Mouse (Mus musculus): ENCODE data around the gene Magi3. TPM values are rescaled to one million over a fixed set of nuclear protein-coding genes. Genes with fewer than 3 reads are reported as not detected.
A peak's percentile ranks its signal among the peaks of the same experiment; 100 is the strongest.

Gene Magi3
- polyA plus RNA-seq (2015; fragmentation: Nextera tagmentation; extraction: Ambion mirVana) = 4.8 and 5.1 TPM in 2 replicates

DNA sequence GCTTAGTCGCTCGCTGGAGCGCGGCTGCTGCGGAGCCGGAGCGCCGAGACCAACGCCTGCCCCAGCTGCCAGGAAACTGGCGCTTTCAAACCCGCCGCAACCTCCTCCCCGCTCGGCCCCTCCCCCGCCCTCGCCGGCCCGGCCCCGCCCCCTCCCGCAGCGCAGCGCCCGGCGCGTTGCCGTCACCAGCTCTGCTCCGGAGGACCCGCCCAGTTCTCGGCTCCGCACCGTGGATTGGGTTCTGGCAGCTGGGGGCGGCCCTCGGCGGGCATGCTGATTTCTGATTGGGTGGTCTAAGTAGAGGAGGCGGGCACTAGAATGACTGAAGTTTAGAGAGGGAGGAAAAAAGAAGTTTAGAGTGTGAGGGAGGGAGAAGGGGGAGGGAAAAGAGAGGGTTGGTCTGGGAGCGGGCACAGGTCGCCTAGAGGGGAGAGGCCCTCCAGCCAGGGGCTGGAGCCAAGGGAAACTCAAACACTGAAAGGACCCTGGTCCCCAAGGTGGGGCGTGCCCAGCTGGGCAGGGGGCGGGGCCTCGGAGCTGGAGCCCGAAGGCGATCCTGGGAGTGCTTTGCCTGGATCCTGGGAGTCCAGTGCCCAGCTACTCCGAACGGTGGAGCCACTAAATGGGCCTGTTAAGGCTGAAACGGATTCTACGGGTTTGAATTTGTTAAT is at the start of gene Magi3:
Gene Magi3 (minus strand): TSS at position 80 of the 671 bp plus-strand sequence.
- Histone ChIP-seq H3K36me3 (no peaks in the 10 kb centered on the region), H3K4me3 (replicated peaks) (peak within 1 kb of the TSS; percentile 82), H3K27me3 (no peaks in the 10 kb centered on the region), H3K4me1 (peaks cover 10% of the 10 kb centered on the region; the same call in 1 of the 2 replicates), H3K27ac (replicated peaks) (peak within 1 kb of the TSS; percentile 95), H3K4me2 (replicated peaks) (peak within 1 kb of the TSS; percentile 92), H3K9ac (peak within 1 kb of the TSS; percentile 72), H3K9me3 (replicated peaks) (no peaks in the 10 kb centered on the region)
- ATAC-seq (ENCODE audit: insufficient number of reproducible peaks, low FRiP score, low TSS enrichment, low read depth) = peak; percentile 100
- WGBS = 0% methylated on average over 46 of the region's 46 CpGs

DNA sequence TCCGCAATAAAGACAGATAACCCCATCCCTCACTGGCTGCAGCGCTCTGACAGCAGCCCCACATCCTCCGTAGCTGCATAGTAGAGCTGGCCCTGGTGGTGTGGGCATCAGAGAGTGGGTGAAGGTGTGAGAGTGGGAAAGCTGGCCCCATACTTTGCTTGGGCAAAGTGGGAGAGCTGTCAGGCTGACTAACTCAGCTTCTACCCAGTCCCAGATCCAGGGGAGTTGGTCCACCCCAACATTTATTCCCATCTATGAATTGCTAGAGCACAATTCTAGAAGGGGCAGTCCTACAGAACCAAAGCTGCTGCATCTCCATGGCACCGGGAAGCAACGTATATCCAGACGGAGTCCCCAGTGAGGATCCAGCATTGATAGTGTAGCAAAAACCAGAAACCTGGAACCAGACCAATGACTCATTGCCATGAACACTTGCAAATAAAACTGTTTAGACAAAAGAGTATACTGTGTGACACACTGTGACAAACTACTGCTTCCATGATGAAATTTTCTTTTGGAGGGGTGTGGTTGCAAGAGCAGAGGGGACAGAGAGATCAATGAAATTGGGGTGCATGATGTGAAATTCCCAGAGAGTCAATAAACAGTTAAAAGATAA is 44.5 kb upstream of the Magi3 start:
- Histone ChIP-seq H3K4me3 (replicated peaks) (no peak overlapping the region), H3K9ac (no peak overlapping the region), H3K4me1 (no peaks in the 10 kb centered on the region), H3K9me3 (replicated peaks) (no peaks in the 10 kb centered on the region), H3K36me3 (no peaks in the 10 kb centered on the region), H3K27me3 (no peaks in the 10 kb centered on the region), H3K27ac (replicated peaks) (no peak overlapping the region), H3K4me2 (replicated peaks) (no peak overlapping the region)
- no peak for ATAC-seq (ENCODE audit: insufficient number of reproducible peaks, low FRiP score, low TSS enrichment, low read depth)
- 74% methylated on average over 6 of the region's 6 CpGs for WGBS

DNA sequence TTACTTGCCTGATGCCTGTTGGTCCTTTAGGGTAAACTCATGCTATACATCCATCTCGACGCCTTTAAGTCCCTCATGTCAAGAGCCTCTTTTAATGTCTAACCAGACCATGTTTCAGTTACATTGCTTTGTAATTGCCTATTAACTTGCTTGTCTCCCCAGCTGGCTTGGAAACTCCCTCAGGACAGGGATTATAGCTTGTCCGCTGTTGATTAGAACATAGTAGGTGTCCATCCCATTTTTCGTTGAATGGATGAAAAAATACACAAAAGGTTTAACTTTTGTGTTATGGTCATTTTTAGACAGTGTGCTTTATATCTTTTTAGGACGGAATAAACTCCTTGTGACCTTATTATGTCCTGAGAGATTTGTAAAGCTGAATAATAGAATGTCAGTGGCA is 40.0 kb upstream of the Magi3 start:
- Histone ChIP-seq H3K27ac (replicated peaks) (no peak overlapping the region), H3K27me3 (no peaks in the 10 kb centered on the region), H3K36me3 (no peaks in the 10 kb centered on the region), H3K9ac (no peak overlapping the region), H3K4me1 (no peaks in the 10 kb centered on the region), H3K4me2 (replicated peaks) (no peak overlapping the region), H3K4me3 (replicated peaks) (no peak overlapping the region), H3K9me3 (replicated peaks) (no peaks in the 10 kb centered on the region)
- no peak for ATAC-seq (ENCODE audit: insufficient number of reproducible peaks, low FRiP score, low TSS enrichment, low read depth)
- WGBS = 75% methylated on average over 5 of the region's 5 CpGs

DNA sequence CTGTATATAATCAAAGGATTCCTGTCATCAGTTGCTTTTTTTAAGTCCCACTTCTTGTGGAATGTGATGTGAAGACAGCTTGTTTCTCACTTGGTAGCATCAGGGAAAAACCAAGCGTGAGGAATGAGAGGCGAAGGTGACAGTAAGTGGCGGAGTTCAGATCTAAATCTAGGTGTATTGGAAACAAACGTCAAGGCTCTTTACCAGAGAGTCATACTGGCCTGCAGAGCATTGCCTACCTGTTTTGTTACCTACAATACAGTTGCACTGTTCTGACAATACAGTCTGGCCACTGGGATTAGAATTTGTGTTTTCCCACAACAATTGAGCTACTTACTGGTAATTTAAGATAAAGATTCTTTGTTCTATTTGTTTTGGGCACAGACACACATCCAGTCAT is 39.0 kb upstream of the Magi3 start:
- H3K27ac ChIP-seq (replicated peaks) = no peak overlapping the region
- 80% methylated on average over 4 of the region's 4 CpGs for WGBS
- no peaks in the 10 kb centered on the region for H3K9me3 ChIP-seq (replicated peaks)
- H3K4me3 ChIP-seq (replicated peaks) = no peak overlapping the region
- no peak overlapping the region for H3K4me2 ChIP-seq (replicated peaks)
- H3K9ac ChIP-seq = no peak overlapping the region
- H3K4me1 ChIP-seq = no peaks in the 10 kb centered on the region
- H3K36me3 ChIP-seq = no peaks in the 10 kb centered on the region
- no peak for ATAC-seq (ENCODE audit: insufficient number of reproducible peaks, low FRiP score, low TSS enrichment, low read depth)
- no peaks in the 10 kb centered on the region for H3K27me3 ChIP-seq

DNA sequence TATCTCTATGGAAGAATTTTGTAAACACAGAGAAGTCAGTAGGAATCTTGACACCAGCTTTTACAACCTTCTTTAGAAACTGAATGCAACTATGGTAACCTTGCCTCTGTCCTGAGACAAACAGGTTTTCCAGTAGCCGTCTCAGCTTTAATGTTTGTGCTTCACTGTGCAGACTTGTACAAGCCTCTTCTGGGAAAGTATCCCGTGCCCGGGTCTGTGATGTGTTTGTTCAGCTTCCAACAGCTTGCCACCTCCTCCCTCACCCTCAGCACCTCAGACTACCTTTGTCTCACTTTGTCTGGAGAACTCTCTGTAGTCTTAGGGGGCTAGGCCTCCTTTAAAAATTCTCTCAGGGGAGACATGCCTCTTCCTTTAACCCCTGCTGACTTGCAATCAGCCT is 36.9 kb upstream of the Magi3 start:
- Histone ChIP-seq H3K9me3 (replicated peaks) (no peaks in the 10 kb centered on the region), H3K4me1 (no peaks in the 10 kb centered on the region), H3K27me3 (no peaks in the 10 kb centered on the region), H3K27ac (replicated peaks) (no peak overlapping the region), H3K9ac (no peak overlapping the region), H3K4me3 (replicated peaks) (no peak overlapping the region), H3K4me2 (replicated peaks) (no peak overlapping the region), H3K36me3 (no peaks in the 10 kb centered on the region)
- no peak for ATAC-seq (ENCODE audit: insufficient number of reproducible peaks, low FRiP score, low TSS enrichment, low read depth)
- WGBS = 77% methylated on average over 3 of the region's 3 CpGs

DNA sequence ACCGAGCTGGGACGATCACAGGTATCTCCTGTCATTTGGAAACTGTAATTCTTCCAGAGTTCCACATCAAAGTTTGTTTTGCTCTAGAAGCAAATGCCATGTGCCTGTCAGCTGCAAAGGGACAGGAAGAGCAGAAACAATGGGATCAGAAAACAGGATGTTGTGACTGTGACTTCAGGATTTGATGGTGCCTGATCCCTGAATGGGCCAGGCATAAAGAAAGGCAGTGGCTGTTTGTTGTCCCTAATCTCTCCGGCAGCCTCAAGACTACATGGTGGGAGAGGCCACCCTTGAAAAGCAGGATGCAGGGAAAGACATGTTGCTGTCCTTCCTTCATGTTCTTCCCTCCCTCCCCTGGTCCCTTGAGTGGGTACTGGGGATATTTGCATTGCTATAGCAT is 33.6 kb upstream of the Magi3 start:
- no peak overlapping the region for H3K9ac ChIP-seq
- WGBS = 53% methylated on average over 3 of the region's 3 CpGs
- H3K9me3 ChIP-seq (replicated peaks) = no peaks in the 10 kb centered on the region
- ATAC-seq (ENCODE audit: insufficient number of reproducible peaks, low FRiP score, low TSS enrichment, low read depth) = no peak
- no peaks in the 10 kb centered on the region for H3K27me3 ChIP-seq
- no peak overlapping the region for H3K27ac ChIP-seq (replicated peaks)
- no peak overlapping the region for H3K4me2 ChIP-seq (replicated peaks)
- no peaks in the 10 kb centered on the region for H3K4me1 ChIP-seq
- H3K36me3 ChIP-seq = no peaks in the 10 kb centered on the region
- no peak overlapping the region for H3K4me3 ChIP-seq (replicated peaks)

DNA sequence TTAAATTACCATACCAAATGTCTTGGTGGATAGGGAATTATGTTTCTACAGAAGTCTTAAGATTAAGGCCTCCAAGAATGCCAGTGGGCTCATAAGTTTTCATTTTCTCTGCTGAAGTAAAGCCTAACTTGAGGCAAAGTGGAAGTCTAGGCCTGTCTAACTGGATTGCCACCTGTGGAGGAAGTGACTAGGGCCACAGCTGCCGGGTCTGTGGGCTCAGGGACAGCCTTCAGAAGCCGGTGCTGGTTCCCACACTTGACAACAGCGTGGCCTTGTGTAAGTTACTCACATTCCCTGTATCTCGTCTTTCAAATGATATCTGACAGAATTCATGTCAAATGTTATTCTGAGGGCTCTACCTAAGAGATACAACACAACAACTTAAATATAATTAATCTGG is 27.7 kb upstream of the Magi3 start:
- Histone ChIP-seq H3K4me3 (replicated peaks) (no peak overlapping the region), H3K9ac (no peak overlapping the region), H3K9me3 (replicated peaks) (no peaks in the 10 kb centered on the region), H3K4me2 (replicated peaks) (no peak overlapping the region), H3K27me3 (no peaks in the 10 kb centered on the region), H3K4me1 (no peaks in the 10 kb centered on the region), H3K27ac (replicated peaks) (no peak overlapping the region), H3K36me3 (no peaks in the 10 kb centered on the region)
- no peak for ATAC-seq (ENCODE audit: insufficient number of reproducible peaks, low FRiP score, low TSS enrichment, low read depth)
- 54% methylated on average over 4 of the region's 4 CpGs for WGBS

DNA sequence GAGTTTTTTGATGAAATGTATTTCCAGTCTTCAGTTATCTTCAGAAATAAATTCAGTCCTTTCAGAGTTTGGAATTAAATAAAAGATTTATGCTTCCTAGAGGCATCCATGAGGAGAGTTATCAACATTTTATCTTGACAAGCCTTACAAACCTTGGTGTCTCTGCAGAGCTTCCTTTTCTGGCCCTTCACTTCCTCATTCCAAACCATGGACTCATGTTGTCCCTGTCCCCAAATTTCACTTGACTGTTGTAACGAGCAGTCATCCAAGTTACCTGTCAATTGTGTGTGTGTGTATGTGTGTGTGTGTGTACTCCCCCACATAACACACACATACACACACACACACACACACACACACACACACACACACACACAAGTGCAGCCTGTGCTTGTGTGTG is 26.9 kb upstream of the Magi3 start:
- no peak overlapping the region for H3K4me2 ChIP-seq (replicated peaks)
- no peak overlapping the region for H3K4me3 ChIP-seq (replicated peaks)
- no peak for ATAC-seq (ENCODE audit: insufficient number of reproducible peaks, low FRiP score, low TSS enrichment, low read depth)
- H3K9ac ChIP-seq = no peak overlapping the region
- H3K4me1 ChIP-seq = no peaks in the 10 kb centered on the region
- H3K27ac ChIP-seq (replicated peaks) = no peak overlapping the region
- no peaks in the 10 kb centered on the region for H3K27me3 ChIP-seq
- H3K36me3 ChIP-seq = no peaks in the 10 kb centered on the region
- 70% methylated on average over 1 of the region's 1 CpGs for WGBS
- no peaks in the 10 kb centered on the region for H3K9me3 ChIP-seq (replicated peaks)

DNA sequence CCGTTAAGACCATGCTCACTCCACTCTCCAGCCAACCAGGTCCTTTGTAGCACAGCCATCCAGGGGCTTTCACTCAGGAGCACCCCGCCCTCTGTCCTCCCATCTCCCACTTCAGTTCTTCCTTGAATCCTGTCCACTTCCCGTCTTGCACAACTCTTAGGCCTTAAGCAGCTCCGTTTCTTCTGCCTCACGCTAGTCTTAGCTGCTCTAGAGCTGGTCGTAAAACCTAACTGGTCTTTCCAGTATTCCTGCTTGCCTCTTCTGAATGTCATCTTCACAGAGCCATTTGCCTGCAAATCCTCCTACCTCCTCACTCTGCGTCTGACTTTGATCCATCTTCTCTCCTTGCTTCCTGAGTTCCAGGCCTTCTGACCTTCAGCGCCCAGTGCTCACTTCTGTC is 24.2 kb upstream of the Magi3 start:
- no peak overlapping the region for H3K4me2 ChIP-seq (replicated peaks)
- H3K4me1 ChIP-seq = no peaks in the 10 kb centered on the region
- H3K36me3 ChIP-seq = no peaks in the 10 kb centered on the region
- no peaks in the 10 kb centered on the region for H3K27me3 ChIP-seq
- no peaks in the 10 kb centered on the region for H3K9me3 ChIP-seq (replicated peaks)
- no peak overlapping the region for H3K27ac ChIP-seq (replicated peaks)
- H3K4me3 ChIP-seq (replicated peaks) = no peak overlapping the region
- H3K9ac ChIP-seq = no peak overlapping the region
- ATAC-seq (ENCODE audit: insufficient number of reproducible peaks, low FRiP score, low TSS enrichment, low read depth) = no peak
- WGBS = 70% methylated on average over 8 of the region's 8 CpGs

DNA sequence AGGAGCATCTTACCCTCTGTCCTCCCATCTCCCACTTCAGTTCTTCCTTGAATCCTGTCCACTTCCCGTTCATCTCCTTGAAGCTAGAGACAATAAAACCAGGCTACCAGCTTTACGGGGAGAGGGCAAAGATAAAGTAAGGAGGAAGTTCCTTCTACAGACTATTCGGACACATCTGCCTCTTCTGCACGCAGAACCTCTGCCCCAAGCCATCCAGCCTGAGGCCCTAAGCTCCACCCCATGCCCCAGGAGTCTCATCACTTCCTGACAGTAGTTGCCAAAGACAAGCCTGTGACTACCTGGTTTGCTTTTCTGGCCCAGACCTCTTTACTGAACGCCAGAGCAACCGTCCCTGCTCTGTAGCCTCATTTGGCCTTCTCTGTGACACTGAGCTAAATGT is 23.8 kb upstream of the Magi3 start:
- no peaks in the 10 kb centered on the region for H3K9me3 ChIP-seq (replicated peaks)
- ATAC-seq (ENCODE audit: insufficient number of reproducible peaks, low FRiP score, low TSS enrichment, low read depth) = no peak
- 78% methylated on average over 6 of the region's 6 CpGs for WGBS
- H3K27me3 ChIP-seq = no peaks in the 10 kb centered on the region
- no peaks in the 10 kb centered on the region for H3K4me1 ChIP-seq
- no peak overlapping the region for H3K9ac ChIP-seq
- H3K4me3 ChIP-seq (replicated peaks) = no peak overlapping the region
- H3K4me2 ChIP-seq (replicated peaks) = no peak overlapping the region
- H3K36me3 ChIP-seq = no peaks in the 10 kb centered on the region
- H3K27ac ChIP-seq (replicated peaks) = no peak overlapping the region

DNA sequence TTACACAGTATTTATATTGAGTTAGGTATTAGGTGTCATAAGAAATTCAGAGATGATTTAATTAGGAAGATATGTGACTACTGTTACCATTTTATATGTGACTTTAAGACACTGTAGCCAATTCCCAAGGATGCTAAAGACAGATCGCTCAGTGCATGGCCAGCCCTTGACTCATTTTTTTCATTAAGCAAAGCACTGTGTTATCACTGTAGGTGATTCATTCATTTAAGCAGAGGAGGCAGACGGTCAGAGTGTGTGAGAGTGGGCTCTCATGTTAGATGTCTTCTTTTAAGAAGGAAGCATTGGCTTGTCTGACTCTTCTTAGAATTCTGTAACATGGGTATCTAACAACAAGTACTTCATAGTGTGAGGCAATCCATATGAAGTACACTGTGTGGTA is 19.6 kb upstream of the Magi3 start:
- ATAC-seq (ENCODE audit: insufficient number of reproducible peaks, low FRiP score, low TSS enrichment, low read depth) = no peak
- H3K27ac ChIP-seq (replicated peaks) = no peak overlapping the region
- H3K4me3 ChIP-seq (replicated peaks) = no peak overlapping the region
- no peak overlapping the region for H3K9ac ChIP-seq
- no peak overlapping the region for H3K4me2 ChIP-seq (replicated peaks)
- WGBS = 92% methylated on average over 2 of the region's 2 CpGs
- no peaks in the 10 kb centered on the region for H3K36me3 ChIP-seq
- H3K4me1 ChIP-seq = no peaks in the 10 kb centered on the region
- H3K27me3 ChIP-seq = no peaks in the 10 kb centered on the region
- no peaks in the 10 kb centered on the region for H3K9me3 ChIP-seq (replicated peaks)

DNA sequence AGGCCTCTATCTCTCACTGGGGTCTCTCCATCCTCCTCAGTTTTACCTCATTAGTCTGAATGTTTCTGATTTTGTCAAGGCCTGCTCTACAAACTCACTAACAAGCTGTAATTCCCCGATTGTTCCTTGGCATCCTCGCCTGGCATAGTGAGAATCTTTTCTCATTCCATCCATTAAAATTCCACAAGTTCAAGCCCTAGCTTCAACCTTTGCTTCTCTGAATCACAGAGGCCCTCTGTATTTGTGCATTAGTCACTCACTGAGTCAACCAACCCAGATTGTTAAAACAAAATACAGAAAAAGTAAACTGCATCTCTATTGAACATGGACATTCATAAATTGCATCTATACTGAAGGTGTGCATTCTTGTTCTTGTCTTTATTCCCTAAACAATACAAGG is 19.2 kb upstream of the Magi3 start:
- Histone ChIP-seq H3K27me3 (no peaks in the 10 kb centered on the region), H3K9me3 (replicated peaks) (no peaks in the 10 kb centered on the region), H3K36me3 (no peaks in the 10 kb centered on the region), H3K27ac (replicated peaks) (no peak overlapping the region), H3K4me1 (no peaks in the 10 kb centered on the region), H3K4me2 (replicated peaks) (no peak overlapping the region), H3K9ac (no peak overlapping the region), H3K4me3 (replicated peaks) (no peak overlapping the region)
- no peak for ATAC-seq (ENCODE audit: insufficient number of reproducible peaks, low FRiP score, low TSS enrichment, low read depth)
- WGBS = 77% methylated on average over 2 of the region's 2 CpGs

Data from embryonic facial prominence, embryonic 15.5 days (tissue).